Mouse (Mus musculus) erythroid progenitor cell, adult 5-6 weeks (primary cell): Measurements from ENCODE around the gene Hap1. TPM values are rescaled to one million over a fixed set of nuclear protein-coding genes. Genes with fewer than 3 reads are reported as not detected.

ENCODE experiments used
- total RNA-seq, 2 experiments: library from RNA; stranded (forward) in 1 of 2; stranded (reverse) in 1 of 2; fragments of 150-400 nt in 1 of 2; fragments of 186-747, 209-891 nt in 1 of 2; gene quantifications; 2 replicates each; pipeline versions ENCODE4 v1.2.3 to v1.2.4; 2015 to 2017; ENCODE audit warnings: low replicate concordance in 2 of 2

Hap1 gene
- total RNA-seq, 2 experiments from 2014 or later = not detected

Other genes with a start within 250 kb of the Hap1 start
- gene Krt13, start 234.6 kb downstream of the Hap1 start, total RNA-seq (2015; ENCODE audit: low replicate concordance) = not detected in 2 replicates
- gene Krt13, start 234.6 kb downstream of the Hap1 start, total RNA-seq (2017; ENCODE audit: low replicate concordance) = not detected in 2 replicates
- not detected in 2 replicates for gene Krt15, start 220.2 kb downstream of the Hap1 start, total RNA-seq (2015; ENCODE audit: low replicate concordance)
- gene Krt15, start 220.2 kb downstream of the Hap1 start, total RNA-seq (2017; ENCODE audit: low replicate concordance) = not detected in 2 replicates
- not detected in 2 replicates for gene Krt19, start 207.5 kb downstream of the Hap1 start, total RNA-seq (2015; ENCODE audit: low replicate concordance)
- not detected in 2 replicates for gene Krt19, start 207.5 kb downstream of the Hap1 start, total RNA-seq (2017; ENCODE audit: low replicate concordance)
- gene Krt9, start 162.9 kb downstream of the Hap1 start, total RNA-seq (2015; ENCODE audit: low replicate concordance) = not detected in 2 replicates
- gene Krt9, start 162.9 kb downstream of the Hap1 start, total RNA-seq (2017; ENCODE audit: low replicate concordance) = not detected in 2 replicates
- not detected in 2 replicates for gene Krt14, start 148.6 kb downstream of the Hap1 start, total RNA-seq (2015; ENCODE audit: low replicate concordance)
- gene Krt14, start 148.6 kb downstream of the Hap1 start, total RNA-seq (2017; ENCODE audit: low replicate concordance) = not detected in 2 replicates
- gene Krt16, start 107.2 kb downstream of the Hap1 start, total RNA-seq (2015; ENCODE audit: low replicate concordance) = not detected in 2 replicates
- gene Krt16, start 107.2 kb downstream of the Hap1 start, total RNA-seq (2017; ENCODE audit: low replicate concordance) = not detected in 2 replicates
- not detected in 2 replicates for gene Krt17, start 95.1 kb downstream of the Hap1 start, total RNA-seq (2015; ENCODE audit: low replicate concordance)
- not detected in 2 replicates for gene Krt17, start 95.1 kb downstream of the Hap1 start, total RNA-seq (2017; ENCODE audit: low replicate concordance)
- not detected in 2 replicates for gene Krt42, start 86.3 kb downstream of the Hap1 start, total RNA-seq (2015; ENCODE audit: low replicate concordance)
- not detected in 2 replicates for gene Krt42, start 86.3 kb downstream of the Hap1 start, total RNA-seq (2017; ENCODE audit: low replicate concordance)
- 1,616 and 1,886 TPM in 2 replicates for gene Eif1, start 36.2 kb downstream of the Hap1 start, total RNA-seq (2015; ENCODE audit: low replicate concordance)
- gene Eif1, start 36.2 kb downstream of the Hap1 start, total RNA-seq (2017; ENCODE audit: low replicate concordance) = 389 and 952 TPM in 2 replicates
- not detected in 2 replicates for gene Gast, start 21.7 kb downstream of the Hap1 start, total RNA-seq (2015; ENCODE audit: low replicate concordance)
- not detected in 2 replicates for gene Gast, start 21.7 kb downstream of the Hap1 start, total RNA-seq (2017; ENCODE audit: low replicate concordance)
- gene Jup, start 41.6 kb upstream of the Hap1 start, total RNA-seq (2015; ENCODE audit: low replicate concordance) = 7.2 and 10.1 TPM in 2 replicates
- gene Jup, start 41.6 kb upstream of the Hap1 start, total RNA-seq (2017; ENCODE audit: low replicate concordance) = 1.9 and 5.5 TPM in 2 replicates
- gene P3h4, start 58.7 kb upstream of the Hap1 start, total RNA-seq (2015; ENCODE audit: low replicate concordance) = not detected in 2 replicates
- not detected in 2 replicates for gene P3h4, start 58.7 kb upstream of the Hap1 start, total RNA-seq (2017; ENCODE audit: low replicate concordance)
- gene Fkbp10, start 59.6 kb upstream of the Hap1 start, total RNA-seq (2015; ENCODE audit: low replicate concordance) = not detected in 2 replicates
- not detected in 2 replicates for gene Fkbp10, start 59.6 kb upstream of the Hap1 start, total RNA-seq (2017; ENCODE audit: low replicate concordance)
- gene Nt5c3b, start 85.7 kb upstream of the Hap1 start, total RNA-seq (2015; ENCODE audit: low replicate concordance) = 2.5 TPM in 2 replicates
- gene Nt5c3b, start 85.7 kb upstream of the Hap1 start, total RNA-seq (2017; ENCODE audit: low replicate concordance) = 0.26 TPM in 1 of 2 replicates, not detected in the other
- not detected in 2 replicates for gene Klhl10, start 85.8 kb upstream of the Hap1 start, total RNA-seq (2015; ENCODE audit: low replicate concordance)
- gene Klhl10, start 85.8 kb upstream of the Hap1 start, total RNA-seq (2017; ENCODE audit: low replicate concordance) = not detected in 2 replicates
- 2.5 and 5.0 TPM in 2 replicates for gene Klhl11, start 116.6 kb upstream of the Hap1 start, total RNA-seq (2015; ENCODE audit: low replicate concordance)
- 12.1 and 15.7 TPM in 2 replicates for gene Klhl11, start 116.6 kb upstream of the Hap1 start, total RNA-seq (2017; ENCODE audit: low replicate concordance)
- gene Acly, start 171.9 kb upstream of the Hap1 start, total RNA-seq (2015; ENCODE audit: low replicate concordance) = 17.6 and 38.2 TPM in 2 replicates
- 18.1 and 22.0 TPM in 2 replicates for gene Acly, start 171.9 kb upstream of the Hap1 start, total RNA-seq (2017; ENCODE audit: low replicate concordance)
- gene Ttc25, start 189.5 kb upstream of the Hap1 start, total RNA-seq (2015; ENCODE audit: low replicate concordance) = not detected in 2 replicates
- gene Ttc25, start 189.5 kb upstream of the Hap1 start, total RNA-seq (2017; ENCODE audit: low replicate concordance) = not detected in 2 replicates
- gene Cnp, start 218.8 kb upstream of the Hap1 start, total RNA-seq (2015; ENCODE audit: low replicate concordance) = 3.6 and 23.1 TPM in 2 replicates
- gene Cnp, start 218.8 kb upstream of the Hap1 start, total RNA-seq (2017; ENCODE audit: low replicate concordance) = 14.1 and 14.4 TPM in 2 replicates